Mouse (Mus musculus) megakaryocyte, embryonic 14.5 days (primary cell): Measurements from ENCODE around the gene Cisd3.

ENCODE experiments used
- FLI1 ChIP-seq: IDR thresholded peaks from 2 replicates; pipeline ENCODE4 v1.6.1; 2012; ENCODE audit warnings: low read length, inconsistent platforms, mixed read lengths
- GATA1 ChIP-seq: IDR thresholded peaks from 3 replicates; pipeline ENCODE4 v1.6.1; 2012; ENCODE audit warnings: mixed read lengths, low read length, inconsistent platforms, borderline replicate concordance

DNA sequence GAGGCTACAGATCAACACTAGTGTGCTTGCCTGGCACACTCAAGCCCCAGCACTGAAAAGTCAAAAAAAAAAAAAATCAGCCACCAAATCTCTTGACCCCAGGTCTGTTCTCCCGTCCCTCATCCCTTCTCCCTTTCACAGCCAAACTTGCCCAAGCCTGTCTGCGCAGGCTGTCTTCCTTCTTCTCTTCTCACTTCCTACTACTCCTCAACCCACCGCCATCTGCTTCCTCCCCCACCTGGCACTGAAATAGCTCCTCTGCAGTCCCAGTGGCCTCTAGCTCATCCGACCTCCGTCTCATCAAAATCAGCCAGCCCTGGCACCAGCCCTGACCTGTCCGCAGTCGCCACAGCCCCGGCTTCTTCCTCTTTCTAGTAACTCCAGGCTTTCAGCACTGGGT lies 44.0 kb upstream of the Cisd3 start:
- TF ChIP-seq GATA1 (no peak), FLI1 (no peak)
